Mouse (Mus musculus) small intestine, adult 2 months (tissue): ENCODE measurements around the gene Sema3e. TPM values are rescaled to one million over a fixed set of nuclear protein-coding genes. Genes with fewer than 3 reads are reported as not detected.

Experiments used
- H3K27ac ChIP-seq: fragments of 200-500 bp; 2 replicates; pipeline ENCODE4 v1.5.1; 2012; ENCODE audit warnings: low read depth, low read length, control low read depth, inconsistent platforms; ENCODE audit not compliant: insufficient read depth
- H3K27me3 ChIP-seq: fragments of 200-500 bp; 2 replicates; pipeline ENCODE4 v1.6.1; 2012; ENCODE audit warnings: mild to moderate bottlenecking, moderate library complexity, low read length, inconsistent platforms; ENCODE audit not compliant: control insufficient read depth, insufficient read depth
- H3K36me3 ChIP-seq: fragments of 200-500 bp; 2 replicates; pipeline ENCODE4 v1.6.1; 2012; ENCODE audit warnings: mild to moderate bottlenecking, low read length, control low read depth, inconsistent platforms; ENCODE audit not compliant: control insufficient read depth, insufficient read depth
- H3K4me1 ChIP-seq: fragments of 200-500 bp; 2 replicates; pipeline ENCODE4 v1.6.1; 2012; ENCODE audit warnings: low read length, inconsistent platforms, mixed read lengths; ENCODE audit not compliant: control insufficient read depth, insufficient read depth, insufficient read length
- H3K4me3 ChIP-seq: fragments of 200-500 bp; 2 replicates; pipeline ENCODE4 v1.5.1; 2012; ENCODE audit warnings: low read depth, mild to moderate bottlenecking, control low read depth, inconsistent platforms, low read length, moderate library complexity
- CTCF ChIP-seq: fragments of 200-500 bp; IDR thresholded peaks from 2 replicates; pipeline ENCODE4 v1.5.1; 2012; ENCODE audit warnings: low read depth, mild to moderate bottlenecking, control low read depth, inconsistent platforms, low read length, moderate library complexity, mixed read lengths; ENCODE audit not compliant: insufficient replicate concordance, insufficient read length; ENCODE audit errors: extremely low read depth
- POLR2A ChIP-seq: fragments of 200-500 bp; IDR thresholded peaks from 2 replicates; pipeline ENCODE4 v1.6.1; 2012; ENCODE audit warnings: low read depth, mild to moderate bottlenecking, control low read depth, inconsistent platforms, low read length, moderate library complexity
- WGBS: fragments of 180-500 bp; shearing (Covaris S2); methylation state at CpG from one replicate; pipeline ENCODE4 v1.1.7; 2018; 5-methylcytosine and 5-hydroxymethylcytosine counted together
- polyA plus RNA-seq: library from polyadenylated mRNA; depleted of rRNA; stranded (reverse); fragments of >200 nt; gene quantifications from 2 replicates; pipeline ENCODE4 v1.2.3, GENCODE M21; 2012; rRNA removed

The Sema3e gene
- polyA plus RNA-seq, 1 experiment = 0.06 TPM

GRCm38 (mm10) chr5:14267400-14267799 lies 242.3 kb downstream of the Sema3e start:
- Histone ChIP-seq H3K36me3 (no peaks in the 10 kb centered on the region), H3K27me3 (no peaks in the 10 kb centered on the region), H3K27ac (no peak overlapping the region), H3K4me1 (no peaks in the 10 kb centered on the region), H3K4me3 (no peak overlapping the region)
- TF ChIP-seq POLR2A = no peak
- TF ChIP-seq CTCF = no peak
- 63% methylated on average over 2 of the region's 2 CpGs for WGBS

Other genes starting within 250 kb of the Sema3e start
- gene Speer3, start 233.7 kb upstream of the Sema3e start, polyA plus RNA-seq = not detected in 2 replicates